Mouse (Mus musculus): ENCODE results near the gene Abca2. TPM values are rescaled to one million over a fixed set of nuclear protein-coding genes. Genes with fewer than 3 reads are reported as not detected.

Abca2 gene
- polyA plus RNA-seq, 1 experiment from 2014 or later, result 17.7 TPM

- no peak overlapping the region for H3K27ac ChIP-seq (replicated peaks; ENCODE audit: low read depth, low read length)
- peak; percentile 82 for DNase-seq
- no peaks in the 10 kb centered on the region for H3K4me1 ChIP-seq (ENCODE audit: control insufficient read depth, insufficient read depth, low read length)
- ATAC-seq (ENCODE audit: low FRiP score, low TSS enrichment), result peak; percentile 57; the same call in 1 of the 2 replicates
- no peaks in the 10 kb centered on the region for H3K9me3 ChIP-seq (ENCODE audit: control insufficient read depth, low read length)
- peaks cover 4% of the 10 kb centered on the region; the same call in 1 of the 2 replicates for H3K27me3 ChIP-seq (ENCODE audit: control insufficient read depth, insufficient read depth, low read length)
- H3K9ac ChIP-seq (replicated peaks; ENCODE audit: low read length), result no peak overlapping the region
- H3K4me2 ChIP-seq (ENCODE audit: low read length), result no peak overlapping the region
- H3K4me3 ChIP-seq (replicated peaks; ENCODE audit: low read depth, low read length), result no peak overlapping the region
- 17% methylated on average over 3 of the region's 3 CpGs for WGBS
- no peaks in the 10 kb centered on the region for H3K36me3 ChIP-seq (ENCODE audit: control insufficient read depth, insufficient read depth, low read length)
These were observed 6.6 kb upstream of the Abca2 start for GRCm38 (mm10) chr2:25421896-25422295.

- H3K4me1 ChIP-seq (ENCODE audit: control insufficient read depth, insufficient read depth, low read length), result no peaks in the 10 kb centered on the region
- peaks cover 4% of the 10 kb centered on the region; the same call in 1 of the 2 replicates for H3K27me3 ChIP-seq (ENCODE audit: control insufficient read depth, insufficient read depth, low read length)
- H3K36me3 ChIP-seq (ENCODE audit: control insufficient read depth, insufficient read depth, low read length), result no peaks in the 10 kb centered on the region
- WGBS, result 68% methylated on average over 17 of the region's 17 CpGs
- DNase-seq, result no peak
- H3K9ac ChIP-seq (replicated peaks; ENCODE audit: low read length), result no peak within 1 kb of the TSS; the same call in 1 of the 2 replicates
- H3K27ac ChIP-seq (replicated peaks; ENCODE audit: low read depth, low read length), result no peak within 1 kb of the TSS
- H3K4me3 ChIP-seq (replicated peaks; ENCODE audit: low read depth, low read length), result no peak within 1 kb of the TSS
- H3K9me3 ChIP-seq (ENCODE audit: control insufficient read depth, low read length), result no peaks in the 10 kb centered on the region
- H3K4me2 ChIP-seq (ENCODE audit: low read length), result no peak within 1 kb of the TSS
- ATAC-seq (ENCODE audit: low FRiP score, low TSS enrichment), result no peak
These were observed 5.7 kb upstream of the Abca2 start, which contains the start of gene Fut7 for GRCm38 (mm10) chr2:25422587-25423410. Gene Fut7 (plus strand): TSS chr2:25423267.

- H3K27me3 ChIP-seq (ENCODE audit: control insufficient read depth, insufficient read depth, low read length), result peaks cover 4% of the 10 kb centered on the region; the same call in 1 of the 2 replicates
- no peak overlapping the region for H3K4me3 ChIP-seq (replicated peaks; ENCODE audit: low read depth, low read length)
- DNase-seq (no peak), ATAC-seq (ENCODE audit: low FRiP score, low TSS enrichment) (no peak)
- H3K36me3 ChIP-seq (ENCODE audit: control insufficient read depth, insufficient read depth, low read length), result no peaks in the 10 kb centered on the region
- H3K4me2 ChIP-seq (ENCODE audit: low read length), result no peak overlapping the region
- H3K27ac ChIP-seq (replicated peaks; ENCODE audit: low read depth, low read length), result no peak overlapping the region
- H3K9me3 ChIP-seq (ENCODE audit: control insufficient read depth, low read length), result no peaks in the 10 kb centered on the region
- WGBS, result 52% methylated on average over 1 of the region's 1 CpGs
- no peak overlapping the region for H3K9ac ChIP-seq (replicated peaks; ENCODE audit: low read length)
- no peaks in the 10 kb centered on the region for H3K4me1 ChIP-seq (ENCODE audit: control insufficient read depth, insufficient read depth, low read length)
These were observed 4.9 kb upstream of the Abca2 start for GRCm38 (mm10) chr2:25423626-25424025.

GRCm38 (mm10) chr2:25425481-25425880, 3.0 kb upstream of the Abca2 start:
- ATAC-seq (ENCODE audit: low FRiP score, low TSS enrichment), result no peak
- Histone ChIP-seq H3K9me3 (ENCODE audit: control insufficient read depth, low read length) (no peaks in the 10 kb centered on the region), H3K27me3 (ENCODE audit: control insufficient read depth, insufficient read depth, low read length) (peaks cover 4% of the 10 kb centered on the region; the same call in 1 of the 2 replicates), H3K4me2 (ENCODE audit: low read length) (no peak overlapping the region), H3K36me3 (ENCODE audit: control insufficient read depth, insufficient read depth, low read length) (no peaks in the 10 kb centered on the region), H3K27ac (replicated peaks; ENCODE audit: low read depth, low read length) (no peak overlapping the region), H3K4me1 (ENCODE audit: control insufficient read depth, insufficient read depth, low read length) (peaks cover 15% of the 10 kb centered on the region), H3K9ac (replicated peaks; ENCODE audit: low read length) (peak overlapping the region; percentile 2; the same call in 1 of the 2 replicates), H3K4me3 (replicated peaks; ENCODE audit: low read depth, low read length) (no peak overlapping the region)
- 50% methylated on average over 27 of the region's 27 CpGs for WGBS
- no peak for DNase-seq

- 0 out of 2 replicates have a peak overlapping the region, but pooled peaks have one; percentile 10 for H3K27ac ChIP-seq (replicated peaks; ENCODE audit: low read depth, low read length)
- peaks cover 6% of the 10 kb centered on the region; the same call in 1 of the 2 replicates for H3K36me3 ChIP-seq (ENCODE audit: control insufficient read depth, insufficient read depth, low read length)
- 26% methylated on average over 5 of the region's 5 CpGs for WGBS
- H3K9ac ChIP-seq (replicated peaks; ENCODE audit: low read length), result no peak overlapping the region
- H3K4me2 ChIP-seq (ENCODE audit: low read length), result no peak overlapping the region
- peak; percentile 90 for DNase-seq
- H3K9me3 ChIP-seq (ENCODE audit: control insufficient read depth, low read length), result no peaks in the 10 kb centered on the region
- H3K4me3 ChIP-seq (replicated peaks; ENCODE audit: low read depth, low read length), result no peak overlapping the region
- no peak for ATAC-seq (ENCODE audit: low FRiP score, low TSS enrichment)
- H3K27me3 ChIP-seq (ENCODE audit: control insufficient read depth, insufficient read depth, low read length), result peaks cover 4% of the 10 kb centered on the region; the same call in 1 of the 2 replicates
- peaks cover 27% of the 10 kb centered on the region for H3K4me1 ChIP-seq (ENCODE audit: control insufficient read depth, insufficient read depth, low read length)
These were observed 1.7 kb upstream of the Abca2 start for GRCm38 (mm10) chr2:25426721-25427191.

GRCm38 (mm10) chr2:25427256-25427655, 1.2 kb upstream of the Abca2 start:
- 0 out of 2 replicates have a peak overlapping the region, but pooled peaks have one; percentile 10 for H3K27ac ChIP-seq (replicated peaks; ENCODE audit: low read depth, low read length)
- no peak overlapping the region for H3K4me2 ChIP-seq (ENCODE audit: low read length)
- WGBS, result 90% methylated on average over 5 of the region's 5 CpGs
- H3K36me3 ChIP-seq (ENCODE audit: control insufficient read depth, insufficient read depth, low read length), result peaks cover 6% of the 10 kb centered on the region; the same call in 1 of the 2 replicates
- ATAC-seq (ENCODE audit: low FRiP score, low TSS enrichment), result no peak
- no peak for DNase-seq
- H3K9me3 ChIP-seq (ENCODE audit: control insufficient read depth, low read length), result no peaks in the 10 kb centered on the region
- peaks cover 27% of the 10 kb centered on the region for H3K4me1 ChIP-seq (ENCODE audit: control insufficient read depth, insufficient read depth, low read length)
- H3K9ac ChIP-seq (replicated peaks; ENCODE audit: low read length), result no peak overlapping the region
- no peak overlapping the region for H3K4me3 ChIP-seq (replicated peaks; ENCODE audit: low read depth, low read length)
- H3K27me3 ChIP-seq (ENCODE audit: control insufficient read depth, insufficient read depth, low read length), result peaks cover 4% of the 10 kb centered on the region; the same call in 1 of the 2 replicates

- Histone ChIP-seq H3K9ac (replicated peaks; ENCODE audit: low read length) (peak overlapping the region; percentile 82), H3K9me3 (ENCODE audit: control insufficient read depth, low read length) (no peaks in the 10 kb centered on the region), H3K4me1 (ENCODE audit: control insufficient read depth, insufficient read depth, low read length) (peaks cover 27% of the 10 kb centered on the region), H3K27ac (replicated peaks; ENCODE audit: low read depth, low read length) (no peak overlapping the region; the same call in 1 of the 2 replicates), H3K27me3 (ENCODE audit: control insufficient read depth, insufficient read depth, low read length) (peaks cover 4% of the 10 kb centered on the region; the same call in 1 of the 2 replicates), H3K4me2 (ENCODE audit: low read length) (peak overlapping the region; percentile 64), H3K36me3 (ENCODE audit: control insufficient read depth, insufficient read depth, low read length) (peaks cover 16% of the 10 kb centered on the region), H3K4me3 (replicated peaks; ENCODE audit: low read depth, low read length) (peak overlapping the region; percentile 78)
- ATAC-seq (ENCODE audit: low FRiP score, low TSS enrichment), result no peak
- 68% methylated on average over 5 of the region's 5 CpGs for WGBS
- DNase-seq, result peak; percentile 26
These were observed 1.1 kb downstream of the Abca2 start for GRCm38 (mm10) chr2:25429435-25430180.

All from midbrain, embryonic 14.5 days (tissue).